Mouse (Mus musculus) frontal cortex, postnatal 36 days (tissue): Measurements from ENCODE around the gene Tln2.
A peak's percentile ranks its signal among the peaks of the same experiment; 100 is the strongest.
"Not testable (repeated sequence)": the region's sequence is repeated elsewhere in the genome, so short reads cannot be mapped to it uniquely, and the experiment has no call there.

Experiments
- DNase-seq, 2 experiments: peaks; one replicate each; pipeline ENCODE4 v3.0.0; 2022; ENCODE audit warnings: low spot score in 2 of 2

The Tln2 gene

GRCm38 (mm10) chr9:67362053-67362452 is 197.4 kb downstream of the Tln2 start:
- no peak for DNase-seq

GRCm38 (mm10) chr9:67361511-67361910 is 198.0 kb downstream of the Tln2 start:
- no peak for DNase-seq

- peak; percentile 13 to 22 for DNase-seq
Measured at GRCm38 (mm10) chr9:67354356-67354755, 205.1 kb downstream of the Tln2 start.

- DNase-seq: no peak
Measured at GRCm38 (mm10) chr9:67353365-67353764, 206.1 kb downstream of the Tln2 start.

GRCm38 (mm10) chr9:67348983-67349382 is 210.5 kb downstream of the Tln2 start:
- DNase-seq: no peak

- DNase-seq: no peak
Measured at GRCm38 (mm10) chr9:67347184-67347583, 212.3 kb downstream of the Tln2 start.

GRCm38 (mm10) chr9:67331281-67331680 is 228.2 kb downstream of the Tln2 start:
- DNase-seq: no peak

GRCm38 (mm10) chr9:67328451-67328850 is 231.1 kb downstream of the Tln2 start:
- no peak for DNase-seq

- no peak for DNase-seq
Measured at GRCm38 (mm10) chr9:67321886-67322285, 237.6 kb downstream of the Tln2 start.

- peak; percentile 36 to 52 for DNase-seq
Measured at GRCm38 (mm10) chr9:67315356-67315755, 244.1 kb downstream of the Tln2 start.

GRCm38 (mm10) chr9:67304992-67305391 is 254.5 kb downstream of the Tln2 start:
- no peak for DNase-seq

GRCm38 (mm10) chr9:67303986-67304385 is 255.5 kb downstream of the Tln2 start:
- no peak for DNase-seq

GRCm38 (mm10) chr9:67303038-67303437 is 256.5 kb downstream of the Tln2 start:
- DNase-seq: no peak

GRCm38 (mm10) chr9:67302386-67302989 is 257.0 kb downstream of the Tln2 start:
- DNase-seq: no peak

- DNase-seq: no peak
Measured at GRCm38 (mm10) chr9:67301571-67301970, 257.9 kb downstream of the Tln2 start.

- DNase-seq: no peak
Measured at GRCm38 (mm10) chr9:67300769-67301168, 258.7 kb downstream of the Tln2 start.

- DNase-seq: no peak
Measured at GRCm38 (mm10) chr9:67300346-67300745, 259.2 kb downstream of the Tln2 start.

GRCm38 (mm10) chr9:67299164-67299563 is 260.3 kb downstream of the Tln2 start:
- DNase-seq: no peak

- DNase-seq: no peak
Measured at GRCm38 (mm10) chr9:67297236-67297889, 262.1 kb downstream of the Tln2 start.

- DNase-seq: no peak
Measured at GRCm38 (mm10) chr9:67287457-67287856, 272.0 kb downstream of the Tln2 start.

- DNase-seq: no peak
Measured at GRCm38 (mm10) chr9:67286801-67287200, 272.7 kb downstream of the Tln2 start.

GRCm38 (mm10) chr9:67285544-67285943 is 274.0 kb downstream of the Tln2 start:
- no peak for DNase-seq

- DNase-seq: no peak
Measured at GRCm38 (mm10) chr9:67281812-67282211, 277.7 kb downstream of the Tln2 start.

- DNase-seq: not testable (repeated sequence)
Measured at GRCm38 (mm10) chr9:67280311-67280710, 279.2 kb downstream of the Tln2 start.
